Mouse (Mus musculus) cerebellum, adult 8-10 months (tissue): Measurements from ENCODE around the gene Gdf9.

Experiments
- DNase-seq: peaks from one replicate; pipeline ENCODE4 v3.0.0; 2022

Gdf9 gene

GRCm38 (mm10) chr11:53479171-53479782 is 48.5 kb downstream of the Gdf9 start:
- peak; percentile 54 for DNase-seq

DNA sequence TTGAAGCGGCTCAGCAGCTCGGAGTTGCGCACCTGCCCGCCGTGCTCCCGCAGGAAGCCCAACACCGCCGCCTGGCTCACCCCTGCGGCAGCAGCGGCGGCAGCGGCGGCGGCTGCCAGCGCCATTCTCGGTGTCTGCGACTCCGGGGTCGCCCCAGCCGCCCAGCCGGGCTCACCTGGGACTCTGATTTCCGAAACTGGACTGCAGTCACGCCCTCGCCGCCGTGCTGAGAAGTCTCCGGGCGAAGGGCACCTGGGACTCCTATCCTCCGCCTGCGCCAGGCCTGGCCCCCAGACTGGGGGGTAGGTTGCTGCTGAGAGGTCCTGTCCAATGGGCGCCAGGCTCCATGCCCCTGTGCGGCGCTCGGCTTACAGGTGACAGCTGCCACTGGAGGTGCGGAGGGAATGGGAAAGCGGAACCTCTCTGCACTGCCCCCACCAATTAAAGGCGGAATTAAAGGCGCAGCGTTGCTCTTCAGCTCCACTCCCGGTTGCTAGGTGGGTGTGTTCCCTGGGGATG is 49.0 kb downstream of the Gdf9 start, which contains the start of the genes Gm9945 and Sowaha:
TSS of gene Gm9945 (plus strand) at position 384 of the 519 bp plus-strand sequence.
TSS of gene Sowaha (minus strand) at position 492 of the 519 bp plus-strand sequence.
- DNase-seq, result peak; percentile 79

DNA sequence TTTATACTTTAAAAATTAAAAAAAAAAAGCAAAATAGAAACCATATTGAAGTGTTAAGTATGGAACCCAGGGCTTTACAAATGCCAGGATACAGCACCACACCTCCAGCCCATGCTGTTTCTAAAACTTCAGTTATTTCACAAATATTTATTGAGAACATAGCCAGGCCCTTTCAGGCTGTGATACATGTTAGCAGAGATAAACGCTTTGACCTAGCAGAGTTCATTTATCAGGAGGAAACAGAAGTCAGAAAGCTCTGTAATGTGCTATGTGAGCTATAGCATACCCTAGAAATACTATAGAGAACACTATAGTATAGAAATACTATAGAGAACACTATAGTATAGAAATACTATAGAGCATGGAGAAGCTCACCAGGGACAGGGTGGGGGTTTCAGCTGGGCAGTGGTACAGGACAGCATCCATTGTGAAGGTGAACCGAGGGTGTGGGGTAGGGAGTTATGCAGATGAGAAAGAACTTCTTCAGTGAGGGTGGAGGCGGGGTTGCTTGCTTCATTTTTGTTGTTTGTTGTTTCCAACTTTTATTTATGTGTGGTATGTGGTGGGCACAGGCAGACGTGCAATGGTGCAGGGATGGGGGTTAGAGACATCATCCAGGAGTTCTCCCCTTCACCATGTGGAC is 50.4 kb downstream of the Gdf9 start:
- no peak for DNase-seq

DNA sequence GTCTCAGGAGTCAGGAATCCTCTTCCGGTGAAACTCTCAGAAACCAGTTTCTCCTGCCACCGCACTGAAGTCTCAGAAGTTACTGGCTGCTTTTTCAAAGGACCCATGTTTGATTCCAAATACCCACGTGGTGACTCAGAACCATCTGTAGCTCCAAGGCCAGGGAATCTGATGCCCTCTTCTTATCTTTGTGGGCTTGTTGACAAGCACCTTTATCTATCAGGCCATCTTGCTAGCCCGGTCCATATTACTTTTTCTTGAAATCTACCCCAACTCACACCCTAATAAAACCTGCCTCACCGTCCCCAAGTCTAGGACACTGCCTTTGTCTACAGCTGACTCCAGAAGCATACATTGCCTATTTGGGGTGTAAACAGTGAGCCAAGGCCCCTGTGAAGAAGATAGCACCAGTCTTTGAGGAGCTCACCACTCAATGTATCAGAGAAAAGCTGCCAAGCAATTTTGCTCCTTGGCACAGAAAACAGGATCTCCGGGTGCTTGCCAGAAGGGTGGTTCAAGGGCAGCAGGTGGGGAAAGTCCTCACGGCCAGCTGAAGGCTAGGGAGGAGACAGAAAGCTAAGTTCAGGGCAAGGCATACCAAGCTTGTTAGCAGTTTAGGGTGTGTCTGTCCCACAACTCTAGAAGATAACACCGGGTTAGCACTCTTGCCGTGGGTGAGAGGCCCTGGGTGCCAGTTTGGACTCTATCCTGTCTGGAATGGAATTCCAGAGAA is 52.5 kb downstream of the Gdf9 start:
- peak; percentile 56 for DNase-seq

- no peak for DNase-seq
Measured at GRCm38 (mm10) chr11:53485719-53486118, 54.9 kb downstream of the Gdf9 start.

GRCm38 (mm10) chr11:53486351-53486750 is 55.5 kb downstream of the Gdf9 start:
- no peak for DNase-seq

- peak; percentile 82 for DNase-seq
Measured at GRCm38 (mm10) chr11:53486822-53487594, 56.2 kb downstream of the Gdf9 start.
